Mouse (Mus musculus): Measurements from ENCODE around the gene Tcp10c. TPM values are rescaled to one million over a fixed set of nuclear protein-coding genes. Genes with fewer than 3 reads are reported as not detected.
"Not testable (repeated sequence)": the region's sequence is repeated elsewhere in the genome, so short reads cannot be mapped to it uniquely, and the experiment has no call there.

The Tcp10c gene
- polyA plus RNA-seq, 1 experiment from 2014 or later, result not detected

GRCm38 (mm10) chr17:13426508-13426907 is 72.1 kb downstream of the Tcp10c start:
- not testable (repeated sequence) for ATAC-seq (ENCODE audit: insufficient number of reproducible peaks, insufficient read depth, low FRiP score, low TSS enrichment, low read depth); H3K36me3 ChIP-seq; H3K4me1 ChIP-seq; H3K4me3 ChIP-seq; H3K27ac ChIP-seq; H3K9me3 ChIP-seq; H3K27me3 ChIP-seq; H3K4me2 ChIP-seq; H3K9ac ChIP-seq
- 91% methylated on average over 4 of the region's 6 CpGs for WGBS

Other genes with a start within 250 kb of the Tcp10c start
- gene Unc93a, start 222.8 kb upstream of the Tcp10c start, polyA plus RNA-seq (2015; fragmentation: Nextera tagmentation; extraction: Ambion mirVana), result not detected in 2 replicates
- gene Smok2a, start 133.4 kb upstream of the Tcp10c start, polyA plus RNA-seq (2015; fragmentation: Nextera tagmentation; extraction: Ambion mirVana), result not detected in 2 replicates
- not detected in 2 replicates for gene Smok2b, start 124.3 kb upstream of the Tcp10c start, polyA plus RNA-seq (2015; fragmentation: Nextera tagmentation; extraction: Ambion mirVana)

Data from embryonic facial prominence, embryonic 13.5 days (tissue).